Mouse (Mus musculus): ENCODE results near the gene Me3.

The Me3 gene

GRCm38 (mm10) chr7:89835566-89835965 lies 203.4 kb downstream of the Me3 start:
- DNase-seq (ENCODE audit: low spot score) = no peak

GRCm38 (mm10) chr7:89836676-89837075 lies 204.5 kb downstream of the Me3 start:
- no peak for DNase-seq (ENCODE audit: low spot score)

- no peak for DNase-seq (ENCODE audit: low spot score)
Observed at GRCm38 (mm10) chr7:89837841-89838240, 205.6 kb downstream of the Me3 start.

GRCm38 (mm10) chr7:89839721-89840120 lies 207.5 kb downstream of the Me3 start:
- DNase-seq (ENCODE audit: low spot score) = no peak

GRCm38 (mm10) chr7:89841670-89842403 lies 209.6 kb downstream of the Me3 start:
- peak; percentile 20 for DNase-seq (ENCODE audit: low spot score)

- DNase-seq (ENCODE audit: low spot score) = no peak
Observed at GRCm38 (mm10) chr7:89842404-89842715, 210.2 kb downstream of the Me3 start.

- no peak for DNase-seq (ENCODE audit: low spot score)
Observed at GRCm38 (mm10) chr7:89843121-89843520, 210.9 kb downstream of the Me3 start.

- peak; percentile 2 for DNase-seq (ENCODE audit: low spot score)
Observed at GRCm38 (mm10) chr7:89843533-89843932, 211.3 kb downstream of the Me3 start.

GRCm38 (mm10) chr7:89845669-89846068 lies 213.5 kb downstream of the Me3 start:
- DNase-seq (ENCODE audit: low spot score) = no peak

- no peak for DNase-seq (ENCODE audit: low spot score)
Observed at GRCm38 (mm10) chr7:89850510-89850909, 218.3 kb downstream of the Me3 start.

- no peak for DNase-seq (ENCODE audit: low spot score)
Observed at GRCm38 (mm10) chr7:89852158-89853095, 220.2 kb downstream of the Me3 start.

- DNase-seq (ENCODE audit: low spot score) = no peak
Observed at GRCm38 (mm10) chr7:89853131-89853530, 220.9 kb downstream of the Me3 start.

- DNase-seq (ENCODE audit: low spot score) = no peak
Observed at GRCm38 (mm10) chr7:89855196-89855595, 223.0 kb downstream of the Me3 start.

- no peak for DNase-seq (ENCODE audit: low spot score)
Observed at GRCm38 (mm10) chr7:89856440-89857217, 224.4 kb downstream of the Me3 start.

GRCm38 (mm10) chr7:89864769-89865168 lies 232.6 kb downstream of the Me3 start:
- no peak for DNase-seq (ENCODE audit: low spot score)

GRCm38 (mm10) chr7:89867221-89867620 lies 235.0 kb downstream of the Me3 start:
- no peak for DNase-seq (ENCODE audit: low spot score)

- no peak for DNase-seq (ENCODE audit: low spot score)
Observed at GRCm38 (mm10) chr7:89879686-89880085, 247.5 kb downstream of the Me3 start.

GRCm38 (mm10) chr7:89884551-89884950 lies 252.4 kb downstream of the Me3 start:
- DNase-seq (ENCODE audit: low spot score) = no peak

GRCm38 (mm10) chr7:89891412-89891811 lies 259.2 kb downstream of the Me3 start:
- no peak for DNase-seq (ENCODE audit: low spot score)

GRCm38 (mm10) chr7:89891856-89892255 lies 259.7 kb downstream of the Me3 start:
- no peak for DNase-seq (ENCODE audit: low spot score)

- no peak for DNase-seq (ENCODE audit: low spot score)
Observed at GRCm38 (mm10) chr7:89903007-89903406, 270.8 kb downstream of the Me3 start.
